Mouse (Mus musculus) heart, embryonic 10.5 days (tissue): Measurements from ENCODE around the gene Phf14. TPM values are rescaled to one million over a fixed set of nuclear protein-coding genes. Genes with fewer than 3 reads are reported as not detected.

Experiments
- DNase-seq: peaks from one replicate; pipeline ENCODE4 v3.0.0-alpha.2; 2017; ENCODE audit warnings: low spot score
- H3K27ac ChIP-seq: fragments of 300-500 bp; sonication (generic); 2 replicates; pipeline ENCODE4 v1.5.1; 2016; ENCODE audit warnings: mild to moderate bottlenecking
- H3K27me3 ChIP-seq: fragments of 300-500 bp; sonication (generic); 2 replicates; pipeline ENCODE4 v1.6.1; 2016; ENCODE audit warnings: mild to moderate bottlenecking; ENCODE audit not compliant: poor library complexity, insufficient read depth, severe bottlenecking
- H3K36me3 ChIP-seq: fragments of 300-500 bp; sonication (generic); 2 replicates; pipeline ENCODE4 v1.6.1; 2016; ENCODE audit warnings: mild to moderate bottlenecking, moderate library complexity
- H3K4me1 ChIP-seq: fragments of 300-500 bp; sonication (generic); 2 replicates; pipeline ENCODE4 v1.6.1; 2016; ENCODE audit warnings: mild to moderate bottlenecking
- H3K4me3 ChIP-seq: fragments of 300-500 bp; sonication (generic); 2 replicates; pipeline ENCODE4 v1.5.1; 2016; ENCODE audit warnings: mild to moderate bottlenecking, moderate library complexity
- H3K9me3 ChIP-seq: fragments of 300-500 bp; sonication (generic); 2 replicates; pipeline ENCODE4 v1.6.1; 2016; ENCODE audit warnings: mild to moderate bottlenecking, moderate library complexity
- WGBS: fragments of 180-500 bp; shearing (Covaris S2); methylation state at CpG from one replicate; pipeline ENCODE4 v1.1.7; 2016; 5-methylcytosine and 5-hydroxymethylcytosine counted together
- polyA plus RNA-seq: library from polyadenylated mRNA; unstranded; fragments of >200 nt; fragmentation: Nextera tagmentation; extraction: Ambion mirVana; gene quantifications from 2 replicates; pipeline ENCODE4 v1.2.1, GENCODE M21; 2016

The Phf14 gene
- polyA plus RNA-seq, 1 experiment from 2014 or later, result 48.5 TPM

GRCm38 (mm10) chr6:11993782-11994181 is 86.2 kb downstream of the Phf14 start:
- no peaks in the 10 kb centered on the region for H3K27me3 ChIP-seq
- no peak overlapping the region for H3K4me3 ChIP-seq
- no peaks in the 10 kb centered on the region for H3K9me3 ChIP-seq
- DNase-seq, result no peak
- 100% methylated on average over 1 of the region's 1 CpGs for WGBS
- no peaks in the 10 kb centered on the region for H3K4me1 ChIP-seq
- no peak overlapping the region for H3K27ac ChIP-seq
- peaks cover 40% of the 10 kb centered on the region for H3K36me3 ChIP-seq

GRCm38 (mm10) chr6:11998576-11998975 is 91.0 kb downstream of the Phf14 start:
- Histone ChIP-seq H3K27ac (no peak overlapping the region), H3K4me3 (no peak overlapping the region), H3K36me3 (peaks cover 48% of the 10 kb centered on the region), H3K9me3 (no peaks in the 10 kb centered on the region), H3K27me3 (no peaks in the 10 kb centered on the region), H3K4me1 (no peaks in the 10 kb centered on the region)
- DNase-seq, result no peak
- 79% methylated on average over 4 of the region's 4 CpGs for WGBS

GRCm38 (mm10) chr6:11999506-11999905 is 91.9 kb downstream of the Phf14 start:
- Histone ChIP-seq H3K4me3 (no peak overlapping the region), H3K27me3 (no peaks in the 10 kb centered on the region), H3K9me3 (no peaks in the 10 kb centered on the region), H3K27ac (no peak overlapping the region), H3K36me3 (peaks cover 41% of the 10 kb centered on the region), H3K4me1 (no peaks in the 10 kb centered on the region)
- no peak for DNase-seq
- WGBS, result 84% methylated on average over 1 of the region's 1 CpGs

GRCm38 (mm10) chr6:12005455-12005854 is 97.8 kb downstream of the Phf14 start:
- no peaks in the 10 kb centered on the region for H3K4me1 ChIP-seq
- 76% methylated on average over 4 of the region's 4 CpGs for WGBS
- H3K27ac ChIP-seq, result no peak overlapping the region
- DNase-seq, result no peak
- H3K9me3 ChIP-seq, result no peaks in the 10 kb centered on the region
- H3K36me3 ChIP-seq, result peaks cover 19% of the 10 kb centered on the region
- no peak overlapping the region for H3K4me3 ChIP-seq
- H3K27me3 ChIP-seq, result no peaks in the 10 kb centered on the region

GRCm38 (mm10) chr6:12006001-12006400 is 98.4 kb downstream of the Phf14 start:
- Histone ChIP-seq H3K4me3 (no peak overlapping the region), H3K36me3 (peaks cover 19% of the 10 kb centered on the region), H3K4me1 (no peaks in the 10 kb centered on the region), H3K27ac (no peak overlapping the region), H3K27me3 (no peaks in the 10 kb centered on the region), H3K9me3 (no peaks in the 10 kb centered on the region)
- DNase-seq, result no peak
- 62% methylated on average over 1 of the region's 1 CpGs for whole genome bisulfite sequencing

- Histone ChIP-seq H3K4me3 (no peak overlapping the region), H3K36me3 (peaks cover 12% of the 10 kb centered on the region; the same call in 1 of the 2 replicates), H3K27me3 (no peaks in the 10 kb centered on the region), H3K4me1 (no peaks in the 10 kb centered on the region), H3K9me3 (no peaks in the 10 kb centered on the region), H3K27ac (no peak overlapping the region)
- no peak for DNase-seq
- WGBS, result 90% methylated on average over 5 of the region's 5 CpGs
These were observed 104.5 kb downstream of the Phf14 start for GRCm38 (mm10) chr6:12012103-12012502.

- WGBS, result 90% methylated on average over 2 of the region's 2 CpGs
- peaks cover 15% of the 10 kb centered on the region; the same call in 1 of the 2 replicates for H3K36me3 ChIP-seq
- no peaks in the 10 kb centered on the region for H3K27me3 ChIP-seq
- H3K9me3 ChIP-seq, result no peaks in the 10 kb centered on the region
- no peak for DNase-seq
- H3K4me1 ChIP-seq, result no peaks in the 10 kb centered on the region
- no peak overlapping the region for H3K27ac ChIP-seq
- no peak overlapping the region for H3K4me3 ChIP-seq
These were observed 106.4 kb downstream of the Phf14 start for GRCm38 (mm10) chr6:12014035-12014434.

- Histone ChIP-seq H3K9me3 (no peaks in the 10 kb centered on the region), H3K27me3 (no peaks in the 10 kb centered on the region), H3K36me3 (peaks cover 15% of the 10 kb centered on the region; the same call in 1 of the 2 replicates), H3K4me3 (no peak overlapping the region), H3K27ac (no peak overlapping the region), H3K4me1 (no peaks in the 10 kb centered on the region)
- DNase-seq, result no peak
- WGBS, result 84% methylated on average over 2 of the region's 2 CpGs
These were observed 107.1 kb downstream of the Phf14 start for GRCm38 (mm10) chr6:12014733-12015132.

GRCm38 (mm10) chr6:12019736-12020135 is 112.1 kb downstream of the Phf14 start:
- Histone ChIP-seq H3K27me3 (no peaks in the 10 kb centered on the region), H3K27ac (no peak overlapping the region), H3K4me1 (no peaks in the 10 kb centered on the region), H3K9me3 (no peaks in the 10 kb centered on the region), H3K36me3 (peaks cover 27% of the 10 kb centered on the region; the same call in 1 of the 2 replicates), H3K4me3 (no peak overlapping the region)
- DNase-seq, result no peak
- WGBS, result 71% methylated on average over 1 of the region's 1 CpGs

- no peak for DNase-seq
- Histone ChIP-seq H3K4me1 (no peaks in the 10 kb centered on the region), H3K36me3 (peaks cover 24% of the 10 kb centered on the region; the same call in 1 of the 2 replicates), H3K27me3 (no peaks in the 10 kb centered on the region), H3K9me3 (no peaks in the 10 kb centered on the region), H3K27ac (no peak overlapping the region), H3K4me3 (no peak overlapping the region)
- WGBS, result 94% methylated on average over 3 of the region's 3 CpGs
These were observed 112.5 kb downstream of the Phf14 start for GRCm38 (mm10) chr6:12020156-12020555.

- WGBS, result 88% methylated on average over 4 of the region's 4 CpGs
- Histone ChIP-seq H3K27me3 (no peaks in the 10 kb centered on the region), H3K4me3 (no peak overlapping the region), H3K4me1 (no peaks in the 10 kb centered on the region), H3K36me3 (peaks cover 24% of the 10 kb centered on the region; the same call in 1 of the 2 replicates), H3K27ac (no peak overlapping the region), H3K9me3 (no peaks in the 10 kb centered on the region)
- DNase-seq, result no peak
These were observed 113.1 kb downstream of the Phf14 start for GRCm38 (mm10) chr6:12020738-12021137.

GRCm38 (mm10) chr6:12021480-12021879 is 113.9 kb downstream of the Phf14 start:
- 88% methylated on average over 4 of the region's 4 CpGs for WGBS
- no peak overlapping the region for H3K27ac ChIP-seq
- no peaks in the 10 kb centered on the region for H3K4me1 ChIP-seq
- no peak overlapping the region for H3K4me3 ChIP-seq
- peaks cover 24% of the 10 kb centered on the region; the same call in 1 of the 2 replicates for H3K36me3 ChIP-seq
- DNase-seq, result no peak
- H3K9me3 ChIP-seq, result no peaks in the 10 kb centered on the region
- H3K27me3 ChIP-seq, result no peaks in the 10 kb centered on the region

- peaks cover 19% of the 10 kb centered on the region; the same call in 1 of the 2 replicates for H3K36me3 ChIP-seq
- no peaks in the 10 kb centered on the region for H3K9me3 ChIP-seq
- no peaks in the 10 kb centered on the region for H3K4me1 ChIP-seq
- H3K27me3 ChIP-seq, result no peaks in the 10 kb centered on the region
- no peak for DNase-seq
- H3K27ac ChIP-seq, result no peak overlapping the region
- WGBS, result 85% methylated on average over 2 of the region's 2 CpGs
- H3K4me3 ChIP-seq, result no peak overlapping the region
These were observed 115.8 kb downstream of the Phf14 start for GRCm38 (mm10) chr6:12023395-12023794.
